Mouse (Mus musculus) embryonic fibroblast, embryonic 13.5 days (primary cell): Measurements from ENCODE around the gene Grap2.

ENCODE experiments used
- CTCF ChIP-seq: IDR thresholded peaks from 2 replicates; pipeline ENCODE4 v1.5.1; 2011; ENCODE audit warnings: mild to moderate bottlenecking, control low read depth, low read length, moderate library complexity, borderline replicate concordance; ENCODE audit not compliant: insufficient read depth
- POLR2A ChIP-seq: IDR thresholded peaks from 2 replicates; pipeline ENCODE4 v1.6.1; 2011; ENCODE audit warnings: low read depth, mild to moderate bottlenecking, control low read depth, low read length, moderate library complexity

DNA sequence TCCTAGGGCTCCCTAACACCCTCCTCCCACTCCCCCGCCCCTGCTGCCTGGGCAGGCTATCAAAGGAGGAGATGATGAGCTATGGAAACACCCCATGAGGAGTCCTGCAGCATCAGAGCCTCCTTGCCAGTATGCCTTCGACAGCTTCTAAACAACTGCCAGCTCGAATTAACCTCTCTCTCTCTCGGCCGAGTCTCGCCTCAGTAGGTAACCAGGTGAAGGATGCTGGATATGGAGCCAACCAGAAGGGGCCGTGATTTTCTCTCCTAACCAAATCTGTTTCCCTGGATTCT lies 113.2 kb downstream of the Grap2 start:
- TF ChIP-seq POLR2A (no peak), CTCF (no peak)
